Mouse (Mus musculus) embryonic fibroblast, embryonic 13.5 days (primary cell): ENCODE results near the gene 2310011J03Rik.

Source experiments
- CTCF ChIP-seq: IDR thresholded peaks from 2 replicates; pipeline ENCODE4 v1.5.1; 2011; ENCODE audit warnings: mild to moderate bottlenecking, control low read depth, low read length, moderate library complexity, borderline replicate concordance; ENCODE audit not compliant: insufficient read depth
- POLR2A ChIP-seq: IDR thresholded peaks from 2 replicates; pipeline ENCODE4 v1.6.1; 2011; ENCODE audit warnings: low read depth, mild to moderate bottlenecking, control low read depth, low read length, moderate library complexity

DNA sequence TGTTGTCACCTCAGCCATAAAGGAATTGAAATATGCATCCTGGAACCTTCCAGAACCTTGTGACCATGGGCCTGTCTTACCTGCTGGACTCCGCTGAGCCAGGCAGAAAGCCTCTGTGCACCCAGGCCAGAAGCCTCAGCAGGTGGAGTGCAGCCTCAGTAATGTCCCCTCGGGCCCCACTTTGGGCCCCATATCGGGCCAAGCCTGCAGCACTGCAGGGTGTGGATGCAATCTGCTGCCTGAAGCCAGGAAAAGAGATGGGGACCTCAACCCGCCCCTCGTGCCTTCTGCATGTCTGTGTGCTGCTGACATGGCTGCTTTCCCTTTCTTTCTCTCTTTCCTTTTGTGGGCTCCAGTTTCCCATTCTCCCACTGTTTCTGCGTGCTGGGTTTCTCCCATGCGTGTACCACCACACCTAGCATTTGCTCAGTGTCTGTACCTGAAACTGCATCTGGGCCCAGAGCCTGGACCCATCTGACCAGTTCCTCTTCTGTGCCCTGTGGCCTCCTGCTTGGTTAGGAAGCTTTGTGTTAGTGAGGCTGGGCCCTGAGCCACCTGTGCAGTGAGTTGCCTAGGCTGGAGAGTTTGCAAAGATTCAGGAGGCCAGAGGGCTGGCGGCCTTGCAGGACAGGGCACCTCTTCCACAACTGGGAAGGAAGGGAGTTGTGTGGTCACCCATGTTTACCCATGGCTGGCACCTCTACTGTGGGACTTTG lies 48.3 kb downstream of the 2310011J03Rik start:
- TF ChIP-seq POLR2A (no peak), CTCF (no peak)
